In the genomic region with DNA sequence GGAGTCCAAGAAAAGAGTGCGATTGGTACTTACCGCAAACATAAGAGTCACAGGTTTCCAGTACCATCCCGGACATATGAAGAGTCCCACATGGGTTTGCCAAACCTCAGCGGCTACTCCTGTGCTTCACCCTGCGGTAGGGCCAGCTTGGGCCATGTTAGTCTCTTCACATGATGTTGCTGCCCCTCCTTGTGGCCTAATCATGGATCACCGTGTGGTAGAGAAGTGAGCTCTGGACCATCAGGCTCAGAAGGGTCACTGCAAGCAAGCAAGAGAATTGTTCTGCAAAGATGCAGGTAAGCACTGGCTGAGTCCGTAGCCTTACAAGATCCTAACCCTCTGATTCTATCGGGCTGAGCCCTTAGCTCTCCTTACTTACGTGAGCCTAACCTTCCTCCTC, we compare ENCODE assay signal across 20 mouse cellular contexts. TPM values are rescaled to one million over a fixed set of nuclear protein-coding genes. Genes with fewer than 3 reads are reported as not detected.
DNase-seq lines count a peak whose midpoint lies in the region; ATAC-seq and TF ChIP-seq lines count a peak whose summit lies in the region.
"Had no signal": no experiment of that assay in that cellular context is flagged by ENCODE, and none has a peak within 500 bp of the region (broad histone marks: within the 10 kb centered on the region; RNA-seq: fewer than 3 reads in every experiment).

No protein-coding gene starts in this region.

- peak; percentile 45 for TF ChIP-seq CTCF in intestine, postnatal 0 days (IDR thresholded peaks at IDR 0.05; ENCODE audit: low read depth)

- ATAC-seq in intestine, postnatal 0 days, result no peak
- no peak for ATAC-seq in intestine, embryonic 15.5 days
- ATAC-seq in midbrain, embryonic 14.5 days (ENCODE audit: low FRiP score, low TSS enrichment), result no peak
- ATAC-seq: CD4-positive, CD25-positive, alpha-beta regulatory T cell, adult 4 months had no signal

- no peaks in the 10 kb centered on the region for H3K9me3 ChIP-seq in intestine, postnatal 0 days (ENCODE audit: control insufficient read depth)
- H3K9me3 ChIP-seq in intestine, embryonic 15.5 days, result no peaks in the 10 kb centered on the region
- H3K9me3 ChIP-seq in midbrain, embryonic 14.5 days (ENCODE audit: control insufficient read depth, low read length), result no peaks in the 10 kb centered on the region
- H3K9me3 ChIP-seq: heart, embryonic 13.5 days; hindbrain, embryonic 12.5 days; liver, embryonic 15.5 days; midbrain, embryonic 10.5 days; neural tube, embryonic 15.5 days had no signal

- WGBS in intestine, postnatal 0 days, result 68% methylated on average over 9 of the region's 9 CpGs
- WGBS in intestine, embryonic 15.5 days, result 63% methylated on average over 9 of the region's 9 CpGs
- 87% methylated on average over 9 of the region's 9 CpGs for WGBS in midbrain, embryonic 14.5 days

- no peaks in the 10 kb centered on the region for H3K4me1 ChIP-seq in intestine, postnatal 0 days (replicated peaks; ENCODE audit: control insufficient read depth, insufficient read depth, low read length)
- no peaks in the 10 kb centered on the region for H3K4me1 ChIP-seq in intestine, embryonic 15.5 days (replicated peaks)
- no peaks in the 10 kb centered on the region for H3K4me1 ChIP-seq in midbrain, embryonic 14.5 days (ENCODE audit: control insufficient read depth, insufficient read depth, low read length)
- H3K4me1 ChIP-seq: liver, embryonic 15.5 days had no signal

- H3K27ac ChIP-seq in intestine, postnatal 0 days (ENCODE audit: low read depth, low read length), result no peak overlapping the region
- no peak overlapping the region for H3K27ac ChIP-seq in intestine, embryonic 15.5 days
- no peak overlapping the region for H3K27ac ChIP-seq in midbrain, embryonic 14.5 days (replicated peaks; ENCODE audit: low read depth, low read length)
- H3K27ac ChIP-seq: heart, embryonic 13.5 days; hindbrain, embryonic 12.5 days; left cerebral cortex, adult 2 months; liver, embryonic 15.5 days; midbrain, embryonic 10.5 days; neural tube, embryonic 15.5 days had no signal

- H3K36me3 ChIP-seq in intestine, postnatal 0 days (ENCODE audit: control insufficient read depth, insufficient read depth), result no peaks in the 10 kb centered on the region
- no peaks in the 10 kb centered on the region for H3K36me3 ChIP-seq in intestine, embryonic 15.5 days
- H3K36me3 ChIP-seq in midbrain, embryonic 14.5 days (ENCODE audit: control insufficient read depth, insufficient read depth, low read length), result no peaks in the 10 kb centered on the region
- H3K36me3 ChIP-seq: G1E; heart, embryonic 13.5 days; hindbrain, embryonic 12.5 days; liver, embryonic 15.5 days; midbrain, embryonic 10.5 days; neural tube, embryonic 15.5 days had no signal

- H3K27me3 ChIP-seq in intestine, postnatal 0 days (replicated peaks; ENCODE audit: control insufficient read depth, insufficient read depth, low read length), result no peaks in the 10 kb centered on the region
- no peaks in the 10 kb centered on the region for H3K27me3 ChIP-seq in intestine, embryonic 15.5 days (replicated peaks)
- no peaks in the 10 kb centered on the region for H3K27me3 ChIP-seq in midbrain, embryonic 14.5 days (ENCODE audit: control insufficient read depth, insufficient read depth, low read length)
- H3K27me3 ChIP-seq: heart, embryonic 13.5 days; hindbrain, embryonic 12.5 days; liver, embryonic 15.5 days; neural tube, embryonic 15.5 days had no signal

- H3K4me2 ChIP-seq in intestine, postnatal 0 days (replicated peaks; ENCODE audit: low read depth), result no peak overlapping the region
- no peak overlapping the region for H3K4me2 ChIP-seq in intestine, embryonic 15.5 days (replicated peaks)
- no peak overlapping the region for H3K4me2 ChIP-seq in midbrain, embryonic 14.5 days (ENCODE audit: low read length)
- H3K4me2 ChIP-seq: heart, embryonic 13.5 days; hindbrain, embryonic 12.5 days; liver, embryonic 15.5 days; neural tube, embryonic 15.5 days had no signal

- peak; percentile 19 for DNase-seq in embryo, embryonic 11 days
- DNase-seq in embryo, embryonic 10 days (ENCODE audit: low spot score), result no peak
- DNase-seq in retina, embryonic 14.5 days (ENCODE audit: low spot score), result peak; percentile 13
- no peak for DNase-seq in retina, postnatal 1 day
- no peak for DNase-seq in midbrain, embryonic 14.5 days
- DNase-seq: adrenal gland, postnatal 36 days; gastrocnemius, postnatal 14 days; kidney, postnatal 14 days; lung, postnatal 4 days; thymus, adult 2 months had no signal

- H3K4me3 ChIP-seq in intestine, postnatal 0 days (ENCODE audit: low read depth, low read length), result no peak overlapping the region
- no peak overlapping the region for H3K4me3 ChIP-seq in intestine, embryonic 15.5 days (replicated peaks)
- no peak overlapping the region for H3K4me3 ChIP-seq in midbrain, embryonic 14.5 days (replicated peaks; ENCODE audit: low read depth, low read length)
- H3K4me3 ChIP-seq: heart, embryonic 13.5 days; hindbrain, embryonic 12.5 days; left cerebral cortex, adult 2 months; liver, embryonic 15.5 days; midbrain, embryonic 10.5 days; neural tube, embryonic 15.5 days had no signal

- no peak overlapping the region for H3K9ac ChIP-seq in intestine, postnatal 0 days (ENCODE audit: low read depth, low read length)
- H3K9ac ChIP-seq in intestine, embryonic 15.5 days, result no peak overlapping the region
- H3K9ac ChIP-seq in midbrain, embryonic 14.5 days (replicated peaks; ENCODE audit: low read length), result no peak overlapping the region
- H3K9ac ChIP-seq: heart, embryonic 13.5 days; hindbrain, embryonic 12.5 days; liver, embryonic 15.5 days; neural tube, embryonic 15.5 days had no signal

RNA-seq across cellular contexts. Expression of a gene that starts 22.5 kb away (rescaled TPM):
- 0.07 TPM in 1 of 2 replicates, not detected in the other for polyA plus RNA-seq in intestine, postnatal 0 days (2015; fragmentation: Nextera tagmentation; extraction: Ambion mirVana)
- polyA plus RNA-seq in intestine, embryonic 15.5 days (2015; fragmentation: Nextera tagmentation; extraction: Ambion mirVana), result 0.09 and 0.23 TPM in 2 replicates
- polyA plus RNA-seq in midbrain, embryonic 14.5 days (2014; fragmentation: Nextera tagmentation; extraction: Ambion mirVana), result 20.3 and 22.6 TPM in 2 replicates
- polyA plus RNA-seq: CD4-positive, CD25-positive, alpha-beta regulatory T cell, adult 4 months; G1E; liver, embryonic 15.5 days had no signal

Comparison
In these comparisons a context has a peak if more than half of its experiments do, and no peak if none do; other contexts are left out.
1. DNase-seq: peak in embryo, embryonic 11 days (single experiment) and retina, embryonic 14.5 days (single experiment); none in embryo, embryonic 10 days (single experiment), retina, postnatal 1 day (single experiment) and midbrain, embryonic 14.5 days (single experiment).
2. RNA of a gene that starts 22.5 kb away (polyA plus RNA-seq): 20.3 to 22.6 TPM in midbrain, embryonic 14.5 days; 0.09 to 0.23 TPM in intestine, embryonic 15.5 days and 0.07 TPM in intestine, postnatal 0 days; every median in the first group is over 10 times any median in the second.